Mouse (Mus musculus): ENCODE results near the gene Carnmt1.

DNA sequence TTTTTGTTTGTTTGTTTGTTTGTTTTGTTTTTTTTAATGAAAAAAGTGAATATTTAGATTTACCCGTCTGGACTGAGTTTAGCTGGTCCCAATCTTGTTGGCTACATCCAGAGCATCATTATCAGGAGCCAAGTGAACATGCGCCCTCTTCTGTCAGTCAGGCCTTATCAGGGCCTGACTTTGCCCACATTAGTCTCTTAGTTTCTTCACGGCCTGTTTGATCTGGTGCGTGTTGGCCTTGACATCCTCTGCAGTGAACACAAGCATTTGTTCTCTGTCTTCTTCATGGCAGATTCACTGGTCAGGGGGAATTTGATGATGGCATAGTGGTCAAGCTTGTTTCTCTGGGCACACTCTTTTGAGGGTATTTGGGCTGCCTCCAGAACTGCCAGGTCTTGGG, 11.6 kb downstream of the Carnmt1 start:
- no peak for TF ChIP-seq CTCF (IDR thresholded peaks at IDR 0.05; ENCODE audit: extremely low read depth, insufficient read depth, insufficient read length, insufficient replicate concordance)
- TF ChIP-seq POLR2A (IDR thresholded peaks at IDR 0.05; ENCODE audit: low read depth, low read length), result no peak
